Mouse (Mus musculus): ENCODE data around the gene Tmem128. TPM values are rescaled to one million over a fixed set of nuclear protein-coding genes. Genes with fewer than 3 reads are reported as not detected.

Gene Tmem128
- polyA plus RNA-seq (2012; ENCODE audit: low replicate concordance) = 18.3 and 30.6 TPM in 2 replicates

DNA sequence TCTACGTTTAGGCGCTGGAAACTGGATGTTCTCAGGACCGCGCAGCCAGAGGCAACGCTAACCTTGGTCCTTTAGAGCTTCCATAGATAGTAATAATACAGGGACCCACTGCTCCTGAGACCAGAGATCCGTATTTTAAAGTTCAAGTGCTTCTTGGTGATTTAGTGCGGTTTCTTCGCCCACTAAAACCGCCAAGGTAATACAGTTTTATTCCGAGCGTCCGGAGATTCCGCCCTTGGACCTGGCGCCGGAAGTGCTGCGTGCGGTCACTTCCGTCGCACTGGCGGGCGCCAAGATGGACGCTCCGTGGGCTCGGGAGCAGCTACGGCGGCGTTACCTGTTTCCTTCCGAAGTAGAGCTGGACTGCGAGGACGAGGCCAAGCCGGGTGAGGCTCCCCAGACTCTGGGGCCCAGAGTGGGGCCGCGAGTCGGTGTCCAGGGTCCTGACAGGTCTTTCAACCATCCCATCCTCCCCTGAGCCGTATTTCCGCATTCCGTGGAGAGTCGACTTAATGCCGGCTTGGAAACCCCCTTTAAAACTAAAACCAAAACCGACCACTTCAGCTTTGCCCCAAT, at the start of gene Tmem128:
TSS of gene Tmem128 (plus strand) at position 79 of the 576 bp plus-strand sequence.

DNA sequence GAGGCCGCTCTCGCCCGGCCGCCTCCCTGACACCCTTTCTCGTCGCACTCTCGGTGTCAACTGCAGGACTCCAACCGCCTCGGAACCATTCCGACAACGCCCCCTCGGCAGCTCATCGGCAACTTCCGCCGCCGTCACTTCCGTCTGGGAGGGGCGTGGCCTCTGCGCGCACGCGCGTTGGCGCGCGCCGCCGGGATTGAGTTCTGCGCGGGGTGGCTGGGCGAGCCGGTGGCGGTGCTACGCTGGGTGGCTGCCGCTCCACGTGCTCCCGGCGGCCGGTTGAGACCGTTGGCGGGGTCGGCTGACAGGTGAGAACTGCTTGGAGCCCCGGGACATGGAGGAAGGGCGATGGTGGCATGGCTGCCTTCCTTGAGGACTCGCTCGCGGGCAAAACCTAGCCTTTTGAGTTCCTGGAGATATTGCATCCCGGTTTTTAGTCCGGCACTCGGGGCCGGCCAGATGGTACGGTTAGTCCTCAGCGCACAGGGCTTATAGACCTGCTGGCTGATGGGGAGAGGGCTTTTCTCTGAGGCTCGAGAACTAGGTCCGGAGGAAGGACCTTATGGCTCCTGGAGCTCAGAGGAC, 39.6 kb upstream of the Tmem128 start, which contains the start of the genes Zbtb49 and Lyar:
TSS of gene Zbtb49 (minus strand) at position 130 of the 585 bp plus-strand sequence.
TSS of gene Lyar (plus strand) at position 143 of the 585 bp plus-strand sequence.

GRCm38 (mm10) chr5:38275771-38276170, 15.8 kb downstream of the Tmem128 start, which contains the start of gene Otop1:
TSS of gene Otop1 (plus strand) at chr5:38275972.

Other genes starting within 250 kb of the Tmem128 start
- gene Stx18, start 221.4 kb upstream of the Tmem128 start, polyA plus RNA-seq (2012; ENCODE audit: low replicate concordance) = 10.0 and 11.8 TPM in 2 replicates
- gene Nsg1, start 100.3 kb upstream of the Tmem128 start, polyA plus RNA-seq (2012; ENCODE audit: low replicate concordance) = 0.12 TPM in 1 of 2 replicates, not detected in the other
- gene Zbtb49, start 39.7 kb upstream of the Tmem128 start, polyA plus RNA-seq (2012; ENCODE audit: low replicate concordance) = 9.5 and 16.3 TPM in 2 replicates
- 40.8 and 49.2 TPM in 2 replicates for gene Lyar, start 39.7 kb upstream of the Tmem128 start, polyA plus RNA-seq (2012; ENCODE audit: low replicate concordance)
- not detected in 2 replicates for gene Otop1, start 15.8 kb downstream of the Tmem128 start, polyA plus RNA-seq (2012; ENCODE audit: low replicate concordance)
- 0.12 and 0.16 TPM in 2 replicates for gene Drd5, start 59.2 kb downstream of the Tmem128 start, polyA plus RNA-seq (2012; ENCODE audit: low replicate concordance)
- gene Slc2a9, start 243.0 kb downstream of the Tmem128 start, polyA plus RNA-seq (2012; ENCODE audit: low replicate concordance) = 1.2 and 6.0 TPM in 2 replicates

Measured in hematopoietic multipotent progenitor cell, adult 10-12 weeks (in vitro differentiated cells).